Mouse (Mus musculus) liver, postnatal 0 days (tissue): ENCODE results near the gene Cdrt4. TPM values are rescaled to one million over a fixed set of nuclear protein-coding genes. Genes with fewer than 3 reads are reported as not detected.

Experiments
- ATAC-seq: fragments of 200-750 bp; cut with Nextera tagmentation; 2 replicates; pipeline ENCODE4 v1.8.0; 2017; ENCODE audit warnings: mild to moderate bottlenecking, moderate library complexity
- DNase-seq: peaks from one replicate; pipeline ENCODE4 v3.0.0-alpha.2; 2016
- H3K27ac ChIP-seq: fragments of 300-500 bp; sonication (generic); 2 replicates; pipeline ENCODE4 v1.5.1; 2014; ENCODE audit warnings: antibody characterized with exemption, moderate library complexity, mild to moderate bottlenecking, low read depth
- H3K27me3 ChIP-seq: fragments of 300-500 bp; sonication (generic); 2 replicates; pipeline ENCODE4 v1.6.1; 2014; ENCODE audit warnings: low read length, control low read depth, mixed read lengths; ENCODE audit not compliant: insufficient read depth
- H3K36me3 ChIP-seq: fragments of 300-500 bp; sonication (generic); replicated peaks from 2 replicates; pipeline ENCODE4 v1.6.1; 2014; ENCODE audit warnings: mild to moderate bottlenecking, control low read depth, low read length, moderate library complexity, mixed read lengths; ENCODE audit not compliant: insufficient read depth
- H3K4me1 ChIP-seq: fragments of 300-500 bp; sonication (generic); 2 replicates; pipeline ENCODE4 v1.6.1; 2014; ENCODE audit warnings: antibody characterized with exemption, mild to moderate bottlenecking, control low read depth; ENCODE audit not compliant: insufficient read depth
- H3K4me2 ChIP-seq: fragments of 300-500 bp; sonication (generic); 2 replicates; pipeline ENCODE4 v1.6.1; 2014; ENCODE audit warnings: low read depth, mild to moderate bottlenecking, low read length, moderate library complexity, mixed read lengths
- H3K4me3 ChIP-seq: fragments of 300-500 bp; sonication (generic); 2 replicates; pipeline ENCODE4 v1.5.1; 2014; ENCODE audit warnings: low read depth, low read length
- H3K9ac ChIP-seq: fragments of 300-500 bp; sonication (generic); replicated peaks from 2 replicates; pipeline ENCODE4 v1.6.1; 2014; ENCODE audit warnings: mild to moderate bottlenecking, moderate library complexity
- H3K9me3 ChIP-seq: fragments of 300-500 bp; sonication (generic); 2 replicates; pipeline ENCODE4 v1.6.1; 2016; ENCODE audit warnings: mild to moderate bottlenecking, control low read depth, low read length, mixed read lengths
- CTCF ChIP-seq: sonication (generic); IDR thresholded peaks from 2 replicates; pipeline ENCODE4 v1.5.1; 2016; ENCODE audit warnings: antibody characterized with exemption, low read depth
- EP300 ChIP-seq: IDR thresholded peaks from 2 replicates; pipeline ENCODE4 v1.6.1; 2016; ENCODE audit warnings: antibody characterized with exemption, low read depth, mild to moderate bottlenecking
- WGBS: fragments of 180-500 bp; shearing (Covaris S2); extraction: QIAGEN DNeasy Blood & Tissue Kit; methylation state at CpG from one replicate; pipeline ENCODE4 v1.1.7; 2014; ENCODE audit not compliant: insufficient replicate concordance; 5-methylcytosine and 5-hydroxymethylcytosine counted together
- polyA plus RNA-seq: library from polyadenylated mRNA; unstranded; fragments of >200 nt; fragmentation: Nextera tagmentation; extraction: Ambion mirVana; gene quantifications from 2 replicates; pipeline ENCODE4 v1.2.1, GENCODE M21; 2015

Gene Cdrt4
- not detected in 2 replicates for polyA plus RNA-seq

DNA sequence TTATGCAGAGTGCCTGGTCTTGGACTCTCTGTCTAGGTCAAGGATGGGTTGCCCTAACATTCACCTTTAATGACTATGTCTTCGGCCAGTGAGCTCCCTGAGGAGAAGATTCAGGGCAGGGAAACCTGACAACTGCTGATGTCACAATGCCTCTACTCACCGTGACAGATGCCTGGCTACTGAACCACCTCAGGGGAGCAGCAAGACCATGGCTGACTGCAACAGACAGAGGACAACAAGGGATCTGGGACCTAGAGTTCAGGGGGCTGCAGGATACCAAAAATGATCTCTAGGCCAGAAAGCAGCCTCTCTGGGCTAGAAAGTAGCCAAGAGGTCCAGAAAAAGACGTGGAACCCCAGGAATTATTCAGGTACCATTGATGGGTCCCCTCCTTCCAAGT is at the start of gene Cdrt4:
Cdrt4 (plus strand) TSS at position 182 of the 400 bp plus-strand sequence.
- WGBS = 72% methylated on average over 3 of the region's 3 CpGs
- TF ChIP-seq EP300 (no peak), CTCF (no peak)
- ATAC-seq (no peak), DNase-seq (no peak)
- Histone ChIP-seq H3K36me3 (no peaks in the 10 kb centered on the region), H3K9ac (no peak within 1 kb of the TSS), H3K4me2 (no peak within 1 kb of the TSS), H3K9me3 (no peaks in the 10 kb centered on the region), H3K4me1 (no peaks in the 10 kb centered on the region), H3K27me3 (no peaks in the 10 kb centered on the region), H3K27ac (no peak within 1 kb of the TSS), H3K4me3 (no peak within 1 kb of the TSS)

DNA sequence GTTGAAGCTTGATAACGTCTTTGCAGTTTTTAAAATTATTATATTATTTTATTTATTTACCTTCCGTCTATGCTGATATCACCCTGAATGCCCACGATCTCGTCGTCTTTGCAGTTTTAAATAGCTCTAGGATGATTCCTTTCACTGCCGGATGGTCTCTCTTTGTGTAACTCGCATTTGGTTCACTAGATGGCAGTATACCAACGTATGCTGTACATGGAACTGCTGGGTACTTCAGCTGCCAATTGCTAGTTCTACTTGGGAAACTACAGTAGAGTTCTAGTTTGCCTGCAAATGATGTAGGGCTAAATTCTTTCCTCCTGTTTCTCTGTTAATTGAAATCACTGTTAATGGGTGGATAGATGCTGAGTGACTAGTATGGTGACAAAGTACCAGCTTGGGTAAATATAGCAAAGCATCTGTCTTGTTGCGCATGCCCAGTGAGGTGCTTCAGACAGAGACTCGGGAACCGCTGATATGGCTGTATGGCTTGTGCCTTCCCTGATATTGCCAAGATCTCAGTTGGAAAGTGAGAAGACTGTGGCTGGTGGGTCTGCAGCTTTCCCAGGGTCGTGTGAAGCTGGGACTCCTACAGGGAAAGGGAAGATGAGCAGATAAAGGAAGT is 49.2 kb upstream of the Cdrt4 start:
- no peaks in the 10 kb centered on the region for H3K27me3 ChIP-seq
- no peaks in the 10 kb centered on the region for H3K9me3 ChIP-seq
- no peak overlapping the region for H3K4me3 ChIP-seq
- no peak overlapping the region for H3K4me2 ChIP-seq
- H3K4me1 ChIP-seq = no peaks in the 10 kb centered on the region
- peak; percentile 26 for DNase-seq
- WGBS = 31% methylated on average over 12 of the region's 12 CpGs
- ATAC-seq = peak; percentile 38; the same call in 1 of the 2 replicates
- no peaks in the 10 kb centered on the region for H3K36me3 ChIP-seq
- H3K27ac ChIP-seq = no peak overlapping the region
- TF ChIP-seq EP300 (no peak), CTCF (peak; percentile 85)
- no peak overlapping the region for H3K9ac ChIP-seq

DNA sequence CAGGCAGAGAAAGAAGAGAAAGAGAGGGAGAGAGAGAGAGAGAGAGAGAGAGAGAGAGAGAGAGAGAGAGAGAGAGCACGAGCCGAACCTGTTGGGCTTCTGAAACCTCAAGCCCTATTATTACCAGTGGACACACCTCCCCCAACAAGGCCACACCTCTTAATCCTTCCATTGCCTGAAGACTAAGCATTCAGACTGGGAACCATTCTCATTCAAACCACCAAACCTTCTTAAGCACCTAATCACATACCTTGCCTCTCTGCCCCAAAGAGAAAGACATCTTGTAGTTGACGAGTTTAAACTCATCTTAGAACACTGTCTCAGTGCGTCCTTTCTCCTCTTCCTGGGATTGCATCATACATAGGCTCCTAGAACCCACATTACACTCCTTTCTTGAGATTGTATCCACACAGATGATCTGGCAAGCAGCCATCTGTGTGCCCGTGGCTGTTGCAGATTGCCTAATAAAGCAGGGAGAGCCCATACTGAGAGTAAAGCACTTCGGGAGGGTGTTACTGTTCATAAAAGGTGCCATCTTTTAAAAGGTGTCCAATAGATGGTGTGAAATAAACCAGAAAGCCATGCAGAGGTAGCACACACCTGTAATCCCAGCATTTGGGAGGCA is 47.0 kb upstream of the Cdrt4 start:
- Histone ChIP-seq H3K4me3 (no peak overlapping the region), H3K36me3 (no peaks in the 10 kb centered on the region), H3K27ac (no peak overlapping the region), H3K9ac (no peak overlapping the region), H3K4me2 (no peak overlapping the region), H3K4me1 (no peaks in the 10 kb centered on the region), H3K9me3 (no peaks in the 10 kb centered on the region), H3K27me3 (no peaks in the 10 kb centered on the region)
- TF ChIP-seq EP300 (no peak), CTCF (no peak)
- WGBS = 62% methylated on average over 6 of the region's 6 CpGs
- DNase-seq = no peak
- no peak for ATAC-seq

DNA sequence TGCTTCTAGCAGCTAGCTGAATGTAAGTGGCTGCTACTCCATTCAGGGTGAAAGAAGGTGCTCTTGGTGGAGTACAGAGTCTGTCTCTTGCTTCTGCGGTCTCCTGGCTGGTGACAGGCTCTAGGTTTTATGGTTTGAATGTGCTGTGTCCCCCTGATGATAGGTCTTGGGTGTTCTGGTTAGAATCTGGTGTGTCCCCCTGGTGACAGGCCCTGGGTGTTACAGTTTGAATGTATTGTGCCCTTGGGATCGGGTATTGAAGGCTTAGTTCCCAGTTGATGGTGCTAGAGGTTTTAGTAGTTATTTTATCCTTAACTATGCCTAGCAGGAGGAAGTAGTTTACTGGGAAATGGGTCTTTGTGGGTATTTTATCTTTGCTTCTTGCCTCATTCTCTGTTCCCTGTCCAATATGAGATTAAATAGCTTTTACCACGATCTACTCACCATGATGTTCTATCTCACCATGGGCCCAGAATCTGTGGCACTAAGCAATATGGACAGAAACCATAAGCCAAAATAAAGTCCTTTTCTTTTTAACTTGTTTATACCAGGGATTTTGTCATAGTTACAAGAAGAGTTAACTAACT is 41.2 kb upstream of the Cdrt4 start:
- DNase-seq = no peak
- H3K4me1 ChIP-seq = no peaks in the 10 kb centered on the region
- ATAC-seq = no peak
- H3K4me3 ChIP-seq = no peak overlapping the region
- WGBS = 60% methylated on average over 3 of the region's 3 CpGs
- no peak overlapping the region for H3K4me2 ChIP-seq
- H3K9ac ChIP-seq = no peak overlapping the region
- H3K27ac ChIP-seq = no peak overlapping the region
- TF ChIP-seq EP300 (no peak), CTCF (peak; percentile 47)
- no peaks in the 10 kb centered on the region for H3K9me3 ChIP-seq
- H3K27me3 ChIP-seq = no peaks in the 10 kb centered on the region
- no peaks in the 10 kb centered on the region for H3K36me3 ChIP-seq

DNA sequence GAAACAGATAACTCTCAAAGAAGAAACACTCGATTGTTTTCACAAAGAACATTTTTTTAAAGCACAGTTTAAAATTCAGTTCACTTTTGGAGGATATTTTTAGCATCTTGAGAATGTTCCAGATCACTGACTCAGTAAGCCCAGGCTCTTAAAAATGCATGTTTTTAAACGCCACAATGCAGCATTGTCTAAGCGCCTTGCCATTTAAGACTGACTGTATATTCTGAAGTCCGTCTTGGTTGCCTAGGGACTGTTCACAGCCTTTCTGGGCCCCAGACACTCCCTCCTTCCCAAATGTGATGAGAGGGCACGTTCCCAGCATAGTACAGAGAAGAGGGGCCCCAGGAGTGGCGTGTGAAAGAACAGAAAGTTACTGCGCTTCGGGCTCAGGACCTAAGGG is 39.6 kb upstream of the Cdrt4 start:
- Histone ChIP-seq H3K4me1 (peaks cover 10% of the 10 kb centered on the region), H3K4me2 (no peak overlapping the region), H3K9ac (no peak overlapping the region), H3K9me3 (no peaks in the 10 kb centered on the region), H3K4me3 (no peak overlapping the region), H3K27ac (no peak overlapping the region), H3K36me3 (no peaks in the 10 kb centered on the region), H3K27me3 (no peaks in the 10 kb centered on the region)
- DNase-seq = no peak
- no peak for ATAC-seq
- 67% methylated on average over 8 of the region's 8 CpGs for WGBS
- TF ChIP-seq CTCF (no peak), EP300 (no peak)

DNA sequence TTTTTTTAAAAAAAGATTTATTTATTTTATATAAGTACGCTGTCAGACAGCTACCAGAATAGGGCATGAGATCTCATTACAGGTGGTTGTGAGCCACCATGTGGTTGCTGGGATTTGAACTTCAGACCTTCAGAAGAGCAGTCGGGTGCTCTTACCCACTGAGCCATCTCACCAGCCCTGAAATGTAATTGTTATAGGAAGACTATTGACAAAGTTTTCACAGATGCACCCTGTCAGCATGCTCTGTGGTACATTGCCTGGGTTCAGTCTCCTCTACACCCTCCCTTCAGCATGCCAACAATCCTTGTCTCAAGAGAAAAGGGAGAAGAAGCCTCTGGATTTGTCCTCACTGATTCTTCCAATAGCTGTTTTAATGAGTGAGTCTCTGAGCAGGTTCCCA is 37.9 kb upstream of the Cdrt4 start:
- no peak for ATAC-seq
- DNase-seq = no peak
- 67% methylated on average over 2 of the region's 2 CpGs for WGBS
- Histone ChIP-seq H3K4me2 (no peak overlapping the region), H3K9me3 (no peaks in the 10 kb centered on the region), H3K9ac (no peak overlapping the region), H3K4me3 (no peak overlapping the region), H3K4me1 (peaks cover 15% of the 10 kb centered on the region), H3K36me3 (no peaks in the 10 kb centered on the region), H3K27me3 (no peaks in the 10 kb centered on the region), H3K27ac (no peak overlapping the region)
- TF ChIP-seq EP300 (no peak), CTCF (no peak)
